Mouse (Mus musculus) CH12.LX (cell line): ENCODE data around the gene Duoxa1. TPM values are rescaled to one million over a fixed set of nuclear protein-coding genes. Genes with fewer than 3 reads are reported as not detected.

Source experiments
- DNase-seq: peaks from one replicate; pipeline ENCODE4 v3.0.0-alpha.2; 2013; ENCODE audit errors: extremely low read depth
- H3K27ac ChIP-seq: 2 replicates; pipeline ENCODE4 v1.5.1; 2012; ENCODE audit warnings: low read depth, mild to moderate bottlenecking, control low read depth, moderate library complexity; ENCODE audit not compliant: insufficient read depth
- H3K27me3 ChIP-seq: replicated peaks from 2 replicates; pipeline ENCODE3; 2012; ENCODE audit warnings: inconsistent platforms
- H3K36me3 ChIP-seq, 2 experiments: replicated peaks in 1 of 2; 2 replicates each; pipeline versions ENCODE3 to v1.6.1; 2012; ENCODE audit warnings: inconsistent platforms in 1 of 2, low read length in 1 of 2, mild to moderate bottlenecking in 1 of 2, mixed read lengths in 1 of 2, moderate library complexity in 1 of 2; ENCODE audit not compliant: control insufficient read depth in 1 of 2, insufficient read depth in 1 of 2
- H3K4me1 ChIP-seq, 2 experiments: 2 replicates each; pipeline ENCODE4 v1.6.1; 2012; ENCODE audit warnings: inconsistent platforms in 1 of 2, moderate library complexity in 1 of 2; ENCODE audit not compliant: insufficient read depth in 2 of 2, control insufficient read depth in 1 of 2
- H3K4me2 ChIP-seq: 2 replicates; pipeline ENCODE4 v1.6.1; 2012; ENCODE audit warnings: low read depth, mild to moderate bottlenecking, control low read depth; ENCODE audit not compliant: poor library complexity, insufficient read depth, severe bottlenecking
- H3K4me3 ChIP-seq, 3 experiments: fragments of 150-350 bp in 1 of 3; sonication (generic) in 1 of 3; replicated peaks in 1 of 3; 2 replicates each; pipeline versions ENCODE3 to v1.5.1; 2011 to 2012; ENCODE audit warnings: low read depth in 2 of 3, low read length in 2 of 3, mild to moderate bottlenecking in 2 of 3, moderate library complexity in 2 of 3, control low read depth in 1 of 3, improper control_type of control experiment in 1 of 3, inconsistent platforms in 1 of 3, mixed read lengths in 1 of 3; ENCODE audit not compliant: poor library complexity in 1 of 3
- H3K79me2 ChIP-seq: replicated peaks from 2 replicates; pipeline ENCODE4 v1.6.1; 2012; ENCODE audit warnings: mild to moderate bottlenecking, moderate library complexity; ENCODE audit not compliant: control insufficient read depth, poor library complexity, insufficient read depth, severe bottlenecking; ENCODE audit errors: extremely low read depth
- H3K9ac ChIP-seq: 2 replicates; pipeline ENCODE4 v1.6.1; 2012; ENCODE audit warnings: low read depth, mild to moderate bottlenecking, control low read depth, moderate library complexity; ENCODE audit not compliant: insufficient read depth
- H3K9me3 ChIP-seq: replicated peaks from 2 replicates; pipeline ENCODE3; 2012; ENCODE audit warnings: low read length, inconsistent platforms, mixed read lengths
- BHLHE40 ChIP-seq: IDR thresholded peaks from 2 replicates; pipeline ENCODE4 v1.6.1; 2011; ENCODE audit warnings: mild to moderate bottlenecking, low read depth, low read length, improper control_type of control experiment
- CHD1 ChIP-seq: IDR thresholded peaks from 2 replicates; pipeline ENCODE4 v1.6.1; 2012; ENCODE audit warnings: low read depth, low read length, improper control_type of control experiment, inconsistent platforms
- CHD2 ChIP-seq: IDR thresholded peaks from 2 replicates; pipeline ENCODE4 v1.6.1; 2011; ENCODE audit warnings: low read length, improper control_type of control experiment
- CTCF ChIP-seq, 2 experiments: IDR thresholded peaks in 1 of 2; conservative IDR thresholded peaks in 1 of 2; 2 replicates each; pipeline ENCODE4 v1.5.1; 2011 to 2012; ENCODE audit warnings: low read depth in 2 of 2, low read length in 2 of 2, improper control_type of control experiment in 1 of 2, inconsistent platforms in 1 of 2, mild to moderate bottlenecking in 1 of 2, moderate library complexity in 1 of 2
- E2F4 ChIP-seq: IDR thresholded peaks from 2 replicates; pipeline ENCODE4 v1.6.1; 2011; ENCODE audit warnings: low read depth, low read length, improper control_type of control experiment; ENCODE audit not compliant: insufficient replicate concordance
- ELF1 ChIP-seq: IDR thresholded peaks from 2 replicates; pipeline ENCODE4 v1.6.1; 2014; ENCODE audit warnings: low read depth, mild to moderate bottlenecking, inconsistent platforms, low read length, improper control_type of control experiment
- EP300 ChIP-seq: IDR thresholded peaks from 2 replicates; pipeline ENCODE4 v1.6.1; 2011; ENCODE audit warnings: low read length, improper control_type of control experiment
- ETS1 ChIP-seq: conservative IDR thresholded peaks from 2 replicates; pipeline ENCODE4 v1.6.1; 2012; ENCODE audit warnings: low read depth, mild to moderate bottlenecking, inconsistent platforms, low read length, improper control_type of control experiment, moderate library complexity
- GABPA ChIP-seq: IDR thresholded peaks from 2 replicates; pipeline ENCODE4 v1.6.1; 2012; ENCODE audit warnings: low read depth, low read length, improper control_type of control experiment, inconsistent platforms; ENCODE audit not compliant: insufficient replicate concordance
- HCFC1 ChIP-seq: IDR thresholded peaks from 2 replicates; pipeline ENCODE4 v1.6.1; 2012; ENCODE audit warnings: low read depth, mild to moderate bottlenecking, inconsistent platforms, low read length, improper control_type of control experiment
- IRF4 ChIP-seq: IDR thresholded peaks from 2 replicates; pipeline ENCODE4 v1.6.1; 2014; ENCODE audit warnings: low read depth, mild to moderate bottlenecking, inconsistent platforms, low read length, improper control_type of control experiment
- JUN ChIP-seq: IDR thresholded peaks from 2 replicates; pipeline ENCODE4 v1.6.1; 2011; ENCODE audit warnings: low read depth, mild to moderate bottlenecking, low read length, improper control_type of control experiment, moderate library complexity; ENCODE audit not compliant: insufficient read depth
- JUND ChIP-seq: conservative IDR thresholded peaks from 2 replicates; pipeline ENCODE4 v1.6.1; 2011; ENCODE audit warnings: low read depth, low read length, improper control_type of control experiment
- KAT2A ChIP-seq: IDR thresholded peaks from 2 replicates; pipeline ENCODE4 v1.6.1; 2012; ENCODE audit warnings: low read length, improper control_type of control experiment, inconsistent platforms; ENCODE audit not compliant: insufficient replicate concordance
- MAFK ChIP-seq: IDR thresholded peaks from 2 replicates; pipeline ENCODE4 v1.6.1; 2011; ENCODE audit warnings: low read length, improper control_type of control experiment; ENCODE audit not compliant: insufficient replicate concordance
- MAX ChIP-seq: IDR thresholded peaks from 2 replicates; pipeline ENCODE4 v1.6.1; 2011; ENCODE audit warnings: low read length, improper control_type of control experiment
- MAZ ChIP-seq: IDR thresholded peaks from 2 replicates; pipeline ENCODE4 v1.6.1; 2012; ENCODE audit warnings: low read depth, mild to moderate bottlenecking, inconsistent platforms, low read length, improper control_type of control experiment, moderate library complexity
- MEF2A ChIP-seq: IDR thresholded peaks from 2 replicates; pipeline ENCODE4 v1.6.1; 2014; ENCODE audit warnings: low read depth, mild to moderate bottlenecking, inconsistent platforms, low read length, improper control_type of control experiment, borderline replicate concordance
- MXI1 ChIP-seq: IDR thresholded peaks from 2 replicates; pipeline ENCODE4 v1.6.1; 2011; ENCODE audit warnings: mild to moderate bottlenecking, low read depth, low read length, improper control_type of control experiment
- MYC ChIP-seq: IDR thresholded peaks from 2 replicates; pipeline ENCODE4 v1.6.1; 2011; ENCODE audit warnings: low read depth, mild to moderate bottlenecking, improper control_type of control experiment, low read length
- NELFE ChIP-seq: IDR thresholded peaks from 2 replicates; pipeline ENCODE4 v1.6.1; 2011; ENCODE audit warnings: low read depth, low read length, improper control_type of control experiment
- NRF1 ChIP-seq: IDR thresholded peaks from 2 replicates; pipeline ENCODE4 v1.6.1; 2014; ENCODE audit warnings: low read depth, mild to moderate bottlenecking, inconsistent platforms, low read length, improper control_type of control experiment, moderate library complexity
- PAX5 ChIP-seq: IDR thresholded peaks from 2 replicates; pipeline ENCODE4 v1.6.1; 2012; ENCODE audit warnings: low read length, inconsistent platforms, mixed read lengths
- POLR2A ChIP-seq: IDR thresholded peaks from 2 replicates; pipeline ENCODE4 v1.6.1; 2011; ENCODE audit warnings: low read depth, mild to moderate bottlenecking, improper control_type of control experiment, low read length
- POLR2AphosphoS2 ChIP-seq: IDR thresholded peaks from 2 replicates; pipeline ENCODE4 v1.6.1; 2011; ENCODE audit warnings: low read depth, low read length, improper control_type of control experiment
- RAD21 ChIP-seq: IDR thresholded peaks from 2 replicates; pipeline ENCODE4 v1.6.1; 2011; ENCODE audit warnings: low read depth, mild to moderate bottlenecking, low read length, improper control_type of control experiment, moderate library complexity
- RCOR1 ChIP-seq: conservative IDR thresholded peaks from 2 replicates; pipeline ENCODE4 v1.6.1; 2012; ENCODE audit warnings: low read depth, mild to moderate bottlenecking, inconsistent platforms, low read length, improper control_type of control experiment
- SIN3A ChIP-seq: IDR thresholded peaks from 2 replicates; pipeline ENCODE4 v1.6.1; 2012; ENCODE audit warnings: low read length, improper control_type of control experiment, inconsistent platforms
- SMC3 ChIP-seq: IDR thresholded peaks from 2 replicates; pipeline ENCODE4 v1.6.1; 2011; ENCODE audit warnings: low read depth, low read length, improper control_type of control experiment
- TBP ChIP-seq: conservative IDR thresholded peaks from 2 replicates; pipeline ENCODE4 v1.6.1; 2011; ENCODE audit warnings: low read depth, low read length, improper control_type of control experiment
- TCF12 ChIP-seq: IDR thresholded peaks from 2 replicates; pipeline ENCODE4 v1.6.1; 2014; ENCODE audit warnings: low read depth, mild to moderate bottlenecking, inconsistent platforms, low read length, improper control_type of control experiment
- UBTF ChIP-seq: IDR thresholded peaks from 2 replicates; pipeline ENCODE4 v1.6.1; 2012; ENCODE audit warnings: low read depth, mild to moderate bottlenecking, inconsistent platforms, low read length, improper control_type of control experiment, moderate library complexity
- USF1 ChIP-seq: IDR thresholded peaks from 2 replicates; pipeline ENCODE4 v1.6.1; 2014; ENCODE audit warnings: low read depth, mild to moderate bottlenecking, inconsistent platforms, low read length, improper control_type of control experiment
- USF2 ChIP-seq: conservative IDR thresholded peaks from 2 replicates; pipeline ENCODE4 v1.6.1; 2011; ENCODE audit warnings: low read depth, low read length, improper control_type of control experiment
- ZC3H11A ChIP-seq: IDR thresholded peaks from 2 replicates; pipeline ENCODE4 v1.6.1; 2012; ENCODE audit warnings: low read depth, mild to moderate bottlenecking, inconsistent platforms, low read length, improper control_type of control experiment
- ZKSCAN1 ChIP-seq: IDR thresholded peaks from 2 replicates; pipeline ENCODE4 v1.6.1; 2012; ENCODE audit warnings: low read depth, inconsistent platforms, low read length, improper control_type of control experiment, borderline replicate concordance
- ZMIZ1 ChIP-seq: IDR thresholded peaks from 2 replicates; pipeline ENCODE4 v1.6.1; 2012; ENCODE audit warnings: low read depth, mild to moderate bottlenecking, inconsistent platforms, low read length, improper control_type of control experiment
- ZNF384 ChIP-seq: IDR thresholded peaks from 2 replicates; pipeline ENCODE4 v1.6.1; 2012; ENCODE audit warnings: low read depth, low read length, improper control_type of control experiment, inconsistent platforms
- dilution Hi-C: fragments of 300-500 bp; cut with MboI; formaldehyde crosslinking; loops from 2 replicates; pipeline ENCODE4 v1.14.3; 2020; ENCODE audit warnings: low sequenced_read_pairs; ENCODE audit not compliant: extremely low pct_unique_long_range_greater_than_20kb, extremely low pct_ligation_motif_present
- in situ Hi-C: fragments of 300-500 bp; cut with MboI; formaldehyde crosslinking; loops from 3 replicates; pipeline ENCODE4 v1.14.3; 2019; ENCODE audit warnings: low sequenced_read_pairs, low pct_ligation_motif_present, low pct_unique_long_range_greater_than_20kb, mixed read lengths
- polyA plus RNA-seq: library from polyadenylated mRNA; unstranded; fragments of >175 nt; gene quantifications from 2 replicates; pipeline ENCODE4 v1.2.1, GENCODE M21; 2012; ENCODE audit warnings: low read depth; ENCODE audit not compliant: insufficient read length
- total RNA-seq, 2 experiments: library from RNA; depleted of rRNA; stranded (reverse); fragments of 300-350 nt in 1 of 2; fragments of >200 nt in 1 of 2; gene quantifications; 2 replicates each; pipeline ENCODE4 v1.2.3; 2012 to 2014

Duoxa1 gene
- total and polyA plus RNA-seq, 3 experiments, result not detected

DNA sequence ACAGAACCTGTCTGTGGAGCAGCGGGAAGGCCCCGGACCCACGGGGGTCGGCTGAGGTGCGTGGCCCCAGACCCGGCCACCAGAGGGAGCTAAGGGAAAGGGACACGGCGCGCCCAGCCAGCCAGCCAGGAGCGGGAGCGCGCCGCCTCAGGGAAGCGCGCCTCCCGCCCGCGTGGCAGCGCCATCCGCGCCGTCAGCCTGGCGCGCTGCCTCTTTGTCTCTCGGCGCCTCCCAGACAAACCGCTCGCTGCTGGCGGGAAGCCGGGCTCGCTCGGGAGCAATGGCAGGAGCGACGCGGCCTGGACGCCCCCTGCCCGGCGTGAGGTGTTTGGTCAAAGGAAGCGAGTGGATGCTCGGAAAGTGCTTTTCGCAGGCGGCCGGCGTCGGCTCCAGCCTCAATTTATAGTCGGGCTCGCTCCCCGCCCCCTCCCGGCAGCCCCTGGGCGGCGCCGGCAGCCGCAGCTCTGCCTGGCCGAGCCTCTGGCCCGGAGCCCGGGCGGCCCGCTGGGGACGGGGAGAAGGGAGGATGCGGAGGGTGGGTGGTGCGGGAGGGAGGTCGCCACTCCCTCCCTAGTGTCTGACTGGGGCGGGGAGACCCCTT is 35.1 kb upstream of the Duoxa1 start:
- Histone ChIP-seq H3K4me3 (peak overlapping the region; percentile 48 to 80 (median 62)), H3K9me3 (no peaks in the 10 kb centered on the region), H3K4me2 (peak overlapping the region; percentile 55; the same call in 1 of the 2 replicates), H3K79me2 (no peaks in the 10 kb centered on the region), H3K27ac (peak overlapping the region; percentile 25; the same call in 1 of the 2 replicates), H3K27me3 (peaks cover 16% of the 10 kb centered on the region), H3K9ac (peak overlapping the region; percentile 72), H3K4me1 (peaks cover 8 to 23% of the 10 kb centered on the region in 2 experiments), H3K36me3 (no peaks in the 10 kb centered on the region)
- TF ChIP-seq ELF1 (no peak), MXI1 (peak; percentile 62), ZC3H11A (no peak), ZKSCAN1 (no peak), EP300 (no peak), TCF12 (no peak; the same call in 1 of the 2 replicates), HCFC1 (no peak), CHD2 (0 out of 2 replicates have a peak, but pooled peaks have one; percentile 28), JUND (no peak), ZMIZ1 (0 out of 2 replicates have a peak, but pooled peaks have one; percentile 56), NELFE (peak; percentile 87), USF2 (no peak), MYC (peak; percentile 85), POLR2AphosphoS2 (peak; percentile 73), RAD21 (peak; percentile 62), SIN3A (0 out of 2 replicates have a peak, but pooled peaks have one; percentile 22), MEF2A (no peak), MAX (peak; percentile 76; the same call in 1 of the 2 replicates), ETS1 (no peak), MAFK (no peak), BHLHE40 (no peak), CTCF (conservative IDR thresholded peaks at IDR 0.05 in 1 of 2, IDR thresholded peaks at IDR 0.05 in 1 of 2; ENCODE audit: low read depth in 2 of 2, low read length in 2 of 2) (peak in 1 of 2 experiments; percentile 82; a peak in 2 of 4 replicates), JUN (no peak), E2F4 (no peak), USF1 (no peak), IRF4 (no peak), KAT2A (no peak), TBP (peak; percentile 62; the same call in 1 of the 2 replicates), RCOR1 (no peak), SMC3 (peak; percentile 82), POLR2A (peak; percentile 93), ZNF384 (no peak), PAX5 (no peak), CHD1 (no peak), MAZ (0 out of 2 replicates have a peak, but pooled peaks have one; percentile 4), NRF1 (no peak), GABPA (no peak), UBTF (peak; percentile 89; the same call in 1 of the 2 replicates)
- dilution Hi-C loops, result no loop called here
- peak; percentile 71 for DNase-seq
- in situ Hi-C loops, result no loop called here
